ENCODE assay signal across 8 mouse cellular contexts in genomic region chr5:32135336-32136206, GRCm38 (mm10). TPM values are rescaled to one million over a fixed set of nuclear protein-coding genes. Genes with fewer than 3 reads are reported as not detected.
DNase-seq lines count a peak whose midpoint lies in the region; ATAC-seq and TF ChIP-seq lines count a peak whose summit lies in the region.

Gene Fosl2 (plus strand): TSS chr5:32135801.

- DNase-seq in ZHBTc4 (ENCODE audit: low read depth, low spot score) = peak; percentile 96
- DNase-seq in cerebellum, postnatal 4 days (ENCODE audit: low spot score in 2 of 2) = peak; percentile 63 to 80
- DNase-seq in gastrocnemius, adult 8-10 months (ENCODE audit: low spot score in 2 of 2) = peak; percentile 94 to 96
- DNase-seq in hindbrain, postnatal 0 days (ENCODE audit: low spot score) = peak; percentile 90
- peak; percentile 91 to 92 for DNase-seq in left cerebral cortex, adult 2 months (ENCODE audit: extremely low spot score in 1 of 2, low spot score in 2 of 2)
- DNase-seq in right cerebral cortex, adult 18-20 months = peak; percentile 96
- DNase-seq in urinary bladder, adult 2 months (ENCODE audit: low spot score) = peak; percentile 93

- H3K27ac ChIP-seq in hindbrain, postnatal 0 days = peak within 1 kb of the TSS; percentile 81
- peak within 1 kb of the TSS; percentile 99 for H3K27ac ChIP-seq in left cerebral cortex, adult 2 months
- H3K27ac ChIP-seq in macrophage = peak within 1 kb of the TSS; percentile 76

- H3K27me3 ChIP-seq in hindbrain, postnatal 0 days (ENCODE audit: insufficient read depth, low read length) = peaks cover 8% of the 10 kb centered on the region; the same call in 1 of the 2 replicates

- peak within 1 kb of the TSS; percentile 65 for H3K9ac ChIP-seq in hindbrain, postnatal 0 days (replicated peaks; ENCODE audit: low read length)

- peaks cover 32% of the 10 kb centered on the region for H3K79me2 ChIP-seq in macrophage (ENCODE audit: inconsistent target)

- H3K4me2 ChIP-seq in hindbrain, postnatal 0 days (ENCODE audit: low read depth, low read length) = peak within 1 kb of the TSS; percentile 97

- intact Hi-C loops in left cerebral cortex, adult 2 months (cut with DNase I) = loop anchor here (1.0 to 5.0 kb wide), 5 partner anchors 153 to 539 kb away; partner anchors contain the start of gene Mrpl33

- peaks cover 3% of the 10 kb centered on the region; the same call in 1 of the 2 replicates for H3K4me1 ChIP-seq in hindbrain, postnatal 0 days (ENCODE audit: insufficient read depth, low read length)

- under 1% methylated on average over 66 of the region's 85 CpGs for WGBS in hindbrain, postnatal 0 days
- under 1% methylated on average over 59 of the region's 85 CpGs for WGBS in macrophage (ENCODE audit: missing documents)

- ATAC-seq in hindbrain, postnatal 0 days = peak; percentile 90

- H3K36me3 ChIP-seq in hindbrain, postnatal 0 days (ENCODE audit: insufficient read depth, low read length) = no peaks in the 10 kb centered on the region
- no peaks in the 10 kb centered on the region for H3K36me3 ChIP-seq in macrophage (ENCODE audit: inconsistent target)

- H3K4me3 ChIP-seq in hindbrain, postnatal 0 days (ENCODE audit: low read length) = peak within 1 kb of the TSS; percentile 63
- H3K4me3 ChIP-seq in left cerebral cortex, adult 2 months = peak within 1 kb of the TSS; percentile 90
- peak within 1 kb of the TSS; percentile 74 for H3K4me3 ChIP-seq in macrophage (ENCODE audit: inconsistent target)

- H3K9me3 ChIP-seq in hindbrain, postnatal 0 days (ENCODE audit: low read length) = no peaks in the 10 kb centered on the region

- no peak for TF ChIP-seq CTCF in hindbrain, postnatal 0 days (IDR thresholded peaks at IDR 0.05; ENCODE audit: low read depth)
- no peak for TF ChIP-seq CTCF in left cerebral cortex, adult 2 months (IDR thresholded peaks at IDR 0.05)

RNA-seq across cellular contexts. Expression of gene Fosl2, which starts in this region (rescaled TPM):
- 10 to 100 TPM in 3 of 4 experiments, 1 to 10 TPM in 1; 9.8 to 11.3 (median 10.6) TPM for total RNA-seq in gastrocnemius, adult 8-10 months (2022)
- 5.6 and 7.8 TPM in 2 replicates for total RNA-seq in hindbrain, postnatal 0 days (2014; rRNA removed)
- 0.59 and 0.64 TPM in 2 replicates for polyA plus RNA-seq in hindbrain, postnatal 0 days (2015; fragmentation: Nextera tagmentation; extraction: Ambion mirVana)
- total RNA-seq in left cerebral cortex, adult 2 months (2021) = 10 to 100 TPM; 49.1 to 96.8 TPM
- total RNA-seq in macrophage (2018; cell fraction: chromatin; rRNA removed) = 100 to 1,000 TPM in 9 of 26 experiments, 10 to 100 TPM in 15, 1 to 10 TPM in 2; 5.5 to 442 (median 31.2) TPM
- 10 to 100 TPM in 16 of 26 experiments, 1 to 10 TPM in 10; 2.1 to 76.1 (median 12.3) TPM for total RNA-seq in macrophage (2018; cell fraction: cytosol; rRNA removed)
- 100 to 1,000 TPM in 9 of 26 experiments, 10 to 100 TPM in 14, 1 to 10 TPM in 3; 4.0 to 334 (median 38.1) TPM for total RNA-seq in macrophage (2018; cell fraction: nucleus; rRNA removed)
- polyA plus RNA-seq in macrophage (2018) = 5.5 to 15.2 TPM (median 5.7 TPM) in 3 replicates
- 44.7 and 51.4 TPM in 2 replicates for polyA plus RNA-seq in urinary bladder, adult 2 months (2012; rRNA removed)

Comparison
In these comparisons a context has a peak if more than half of its experiments do, and no peak if none do; other contexts are left out.
1. Peak in every context shown above with its lines: DNase-seq, ATAC-seq, H3K4me3 ChIP-seq and H3K27ac ChIP-seq.